In the genomic region with DNA sequence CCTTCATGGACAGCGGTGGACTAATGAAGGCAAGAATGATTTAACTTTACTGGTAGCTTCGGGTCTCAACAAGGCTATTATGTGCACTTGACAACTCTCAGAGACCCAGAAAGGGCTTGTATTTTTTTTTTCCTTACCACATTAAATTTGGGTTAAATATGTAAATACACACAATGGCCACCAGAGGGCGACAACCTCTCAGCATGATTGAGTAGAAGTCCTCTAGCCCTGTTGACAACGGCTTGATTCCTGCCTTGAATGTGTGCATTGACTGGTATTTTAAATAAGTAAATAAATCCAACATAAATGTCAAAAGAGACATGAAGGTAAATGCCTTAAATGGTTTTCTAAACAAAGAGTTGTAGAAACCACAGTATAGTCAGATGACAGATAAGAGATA, we compare ENCODE assay signal across 10 mouse cellular contexts. TPM values are rescaled to one million over a fixed set of nuclear protein-coding genes. Genes with fewer than 3 reads are reported as not detected.
DNase-seq lines count a peak whose midpoint lies in the region; ATAC-seq and TF ChIP-seq lines count a peak whose summit lies in the region.
"Had no signal": no experiment of that assay in that cellular context is flagged by ENCODE, and none has a peak within 500 bp of the region (broad histone marks: within the 10 kb centered on the region; RNA-seq: fewer than 3 reads in every experiment).

No protein-coding gene starts in this region.

- H3K27ac ChIP-seq in forebrain, embryonic 14.5 days (ENCODE audit: low read depth, low read length) = no peak overlapping the region
- H3K27ac ChIP-seq in forebrain, embryonic 12.5 days = no peak overlapping the region
- H3K27ac ChIP-seq in neural tube, embryonic 15.5 days (replicated peaks) = no peak overlapping the region
- no peak overlapping the region for H3K27ac ChIP-seq in liver, embryonic 14.5 days
- H3K27ac ChIP-seq: hindbrain, embryonic 15.5 days; neural tube, embryonic 13.5 days had no signal

- no peak overlapping the region for H3K4me2 ChIP-seq in forebrain, embryonic 14.5 days (ENCODE audit: low read length)
- no peak overlapping the region for H3K4me2 ChIP-seq in forebrain, embryonic 12.5 days
- H3K4me2 ChIP-seq in neural tube, embryonic 15.5 days = no peak overlapping the region
- no peak overlapping the region for H3K4me2 ChIP-seq in liver, embryonic 14.5 days (ENCODE audit: low read depth)
- H3K4me2 ChIP-seq: hindbrain, embryonic 15.5 days; neural tube, embryonic 13.5 days had no signal

- TF ChIP-seq EP300 in liver, embryonic 14.5 days (IDR thresholded peaks at IDR 0.05; ENCODE audit: low read depth) = no peak

- H3K9ac ChIP-seq in forebrain, embryonic 14.5 days (ENCODE audit: low read length) = no peak overlapping the region
- H3K9ac ChIP-seq in forebrain, embryonic 12.5 days = no peak overlapping the region
- H3K9ac ChIP-seq in neural tube, embryonic 15.5 days (replicated peaks) = no peak overlapping the region
- no peak overlapping the region for H3K9ac ChIP-seq in liver, embryonic 14.5 days (replicated peaks)
- H3K9ac ChIP-seq: hindbrain, embryonic 15.5 days; neural tube, embryonic 13.5 days had no signal

- peak; percentile 90 for DNase-seq in forebrain, embryonic 14.5 days (ENCODE audit: low spot score)
- peak; percentile 46 for DNase-seq in neural tube, embryonic 10.5 days (ENCODE audit: extremely low spot score, low spot score)
- peak; percentile 44 for DNase-seq in c-Kit-negative CD71-positive TER-119-positive erythroid progenitor cells, embryonic 14.5 days (ENCODE audit: low read depth, low spot score)
- DNase-seq in forelimb bud, embryonic 11.5 days (ENCODE audit: low read depth, low spot score) = peak; percentile 78
- peak in 2 of 3 experiments; percentile 9 to 41 for DNase-seq in liver, embryonic 14.5 days (ENCODE audit: low read depth in 3 of 3, low spot score in 3 of 3)
- DNase-seq in splenic B cell, adult 2 months (ENCODE audit: low read depth, low spot score) = peak; percentile 73

- 7% methylated on average over 4 of the region's 4 CpGs for WGBS in forebrain, embryonic 14.5 days
- WGBS in forebrain, embryonic 12.5 days = 7% methylated on average over 4 of the region's 4 CpGs
- WGBS in neural tube, embryonic 15.5 days = 9% methylated on average over 4 of the region's 4 CpGs
- WGBS in liver, embryonic 14.5 days (ENCODE audit: insufficient replicate concordance) = 11% methylated on average over 4 of the region's 4 CpGs

- ATAC-seq in forebrain, embryonic 14.5 days = no peak
- no peak for ATAC-seq in forebrain, embryonic 12.5 days (ENCODE audit: low FRiP score)
- ATAC-seq in neural tube, embryonic 15.5 days (ENCODE audit: low FRiP score) = no peak
- ATAC-seq in liver, embryonic 14.5 days (ENCODE audit: insufficient read depth) = no peak

- H3K4me1 ChIP-seq in forebrain, embryonic 14.5 days (ENCODE audit: control insufficient read depth, insufficient read depth, low read length) = no peaks in the 10 kb centered on the region
- H3K4me1 ChIP-seq in forebrain, embryonic 12.5 days = peaks cover 6% of the 10 kb centered on the region; the same call in 1 of the 2 replicates
- H3K4me1 ChIP-seq in neural tube, embryonic 15.5 days = no peaks in the 10 kb centered on the region; the same call in 1 of the 2 replicates
- no peaks in the 10 kb centered on the region for H3K4me1 ChIP-seq in liver, embryonic 14.5 days (replicated peaks; ENCODE audit: control insufficient read depth in 2 of 2, insufficient read depth in 2 of 2, low read length in 1 of 2)
- H3K4me1 ChIP-seq: neural tube, embryonic 13.5 days had no signal

- no peaks in the 10 kb centered on the region for H3K9me3 ChIP-seq in forebrain, embryonic 14.5 days (replicated peaks; ENCODE audit: control insufficient read depth, low read length)
- no peaks in the 10 kb centered on the region for H3K9me3 ChIP-seq in forebrain, embryonic 12.5 days
- H3K9me3 ChIP-seq in neural tube, embryonic 15.5 days (replicated peaks) = no peaks in the 10 kb centered on the region
- H3K9me3 ChIP-seq in liver, embryonic 14.5 days (ENCODE audit: control insufficient read depth, low read length) = no peaks in the 10 kb centered on the region
- H3K9me3 ChIP-seq: hindbrain, embryonic 15.5 days; neural tube, embryonic 13.5 days had no signal

- TF ChIP-seq CTCF in liver, embryonic 14.5 days (IDR thresholded peaks at IDR 0.05; ENCODE audit: low read depth) = peak; percentile 79

- no peaks in the 10 kb centered on the region for H3K36me3 ChIP-seq in forebrain, embryonic 14.5 days (ENCODE audit: control insufficient read depth, insufficient read depth, low read length)
- no peaks in the 10 kb centered on the region for H3K36me3 ChIP-seq in forebrain, embryonic 12.5 days (replicated peaks)
- no peaks in the 10 kb centered on the region for H3K36me3 ChIP-seq in neural tube, embryonic 15.5 days
- H3K36me3 ChIP-seq in liver, embryonic 14.5 days (replicated peaks; ENCODE audit: control insufficient read depth, insufficient read depth, low read depth) = no peaks in the 10 kb centered on the region
- no peaks in the 10 kb centered on the region for H3K36me3 ChIP-seq in splenic B cell, adult 2 months (ENCODE audit: control insufficient read depth, insufficient read depth, low read length, poor library complexity, severe bottlenecking)
- H3K36me3 ChIP-seq: hindbrain, embryonic 15.5 days; neural tube, embryonic 13.5 days had no signal

- H3K27me3 ChIP-seq in forebrain, embryonic 14.5 days (replicated peaks; ENCODE audit: control insufficient read depth, insufficient read depth, low read length) = no peaks in the 10 kb centered on the region
- no peaks in the 10 kb centered on the region for H3K27me3 ChIP-seq in forebrain, embryonic 12.5 days
- H3K27me3 ChIP-seq in neural tube, embryonic 15.5 days (replicated peaks) = 0 out of 2 replicates have a peak, but pooled peaks cover 6% of the 10 kb centered on the region
- no peaks in the 10 kb centered on the region for H3K27me3 ChIP-seq in liver, embryonic 14.5 days (ENCODE audit: control insufficient read depth, insufficient read depth, low read length)
- no peaks in the 10 kb centered on the region for H3K27me3 ChIP-seq in splenic B cell, adult 2 months (ENCODE audit: control insufficient read depth, insufficient read depth, low read length, poor library complexity, severe bottlenecking)
- H3K27me3 ChIP-seq: hindbrain, embryonic 15.5 days had no signal

- H3K4me3 ChIP-seq in forebrain, embryonic 14.5 days (ENCODE audit: low read depth, low read length) = no peak overlapping the region
- H3K4me3 ChIP-seq in forebrain, embryonic 12.5 days (replicated peaks) = no peak overlapping the region
- no peak overlapping the region for H3K4me3 ChIP-seq in neural tube, embryonic 15.5 days (replicated peaks)
- no peak overlapping the region for H3K4me3 ChIP-seq in liver, embryonic 14.5 days (ENCODE audit: insufficient read depth in 1 of 2, low read depth in 2 of 2, low read length in 2 of 2)
- H3K4me3 ChIP-seq: hindbrain, embryonic 15.5 days; neural tube, embryonic 13.5 days had no signal

RNA-seq across cellular contexts. Expression of gene Tril, which starts 39.5 kb away (rescaled TPM):
- polyA plus RNA-seq in forebrain, embryonic 14.5 days (2014; fragmentation: Nextera tagmentation; extraction: Ambion mirVana) = 3.9 and 5.1 TPM in 2 replicates
- polyA plus RNA-seq in forebrain, embryonic 12.5 days (2016; fragmentation: Nextera tagmentation; extraction: Ambion mirVana) = 19.5 and 23.2 TPM in 2 replicates
- polyA plus RNA-seq in neural tube, embryonic 15.5 days (2015; fragmentation: Nextera tagmentation; extraction: Ambion mirVana) = 14.6 and 16.3 TPM in 2 replicates
- 0.15 and 0.16 TPM in 2 replicates for polyA plus RNA-seq in liver, embryonic 14.5 days (2012; rRNA removed)
- 0.19 and 0.27 TPM in 2 replicates for polyA plus RNA-seq in liver, embryonic 14.5 days (2014; fragmentation: Nextera tagmentation; extraction: Ambion mirVana)

Comparison
In these comparisons a context has a peak if more than half of its experiments do, and no peak if none do; other contexts are left out.
1. DNase-seq: peak in every context shown above with its lines; median percentile 90 in forebrain, embryonic 14.5 days; 78 in forelimb bud, embryonic 11.5 days; 73 in splenic B cell, adult 2 months; 46 in neural tube, embryonic 10.5 days; 44 in c-Kit-negative CD71-positive TER-119-positive erythroid progenitor cells, embryonic 14.5 days; 25 in liver, embryonic 14.5 days.